Mouse (Mus musculus) spleen, adult 2 months (tissue): ENCODE measurements around the gene Tm9sf4. TPM values are rescaled to one million over a fixed set of nuclear protein-coding genes. Genes with fewer than 3 reads are reported as not detected.

Experiments used
- DNase-seq, 2 experiments: peaks; one replicate each; pipeline versions ENCODE4 v3.0.0 to v3.0.0-alpha.2; 2012 to 2021; ENCODE audit warnings: low spot score in 2 of 2, low read depth in 1 of 2
- H3K27ac ChIP-seq: fragments of 200-500 bp; 2 replicates; pipeline ENCODE4 v1.5.1; 2012; ENCODE audit warnings: low read length, inconsistent platforms; ENCODE audit not compliant: insufficient read depth
- H3K27me3 ChIP-seq: fragments of 200-500 bp; 2 replicates; pipeline ENCODE4 v1.6.1; 2012; ENCODE audit warnings: mild to moderate bottlenecking, moderate library complexity, low read length, inconsistent platforms; ENCODE audit not compliant: control insufficient read depth, insufficient read depth
- H3K36me3 ChIP-seq: fragments of 200-500 bp; 2 replicates; pipeline ENCODE4 v1.6.1; 2012; ENCODE audit warnings: mild to moderate bottlenecking, low read length, inconsistent platforms; ENCODE audit not compliant: control insufficient read depth, insufficient read depth
- H3K4me1 ChIP-seq: fragments of 200-500 bp; 2 replicates; pipeline ENCODE4 v1.6.1; 2011; ENCODE audit warnings: inconsistent platforms; ENCODE audit not compliant: control insufficient read depth, insufficient read depth, insufficient read length
- H3K4me3 ChIP-seq: fragments of 200-500 bp; 2 replicates; pipeline ENCODE4 v1.5.1; 2011; ENCODE audit warnings: mild to moderate bottlenecking, inconsistent platforms; ENCODE audit not compliant: insufficient read depth, insufficient read length; ENCODE audit errors: extremely low read depth
- CTCF ChIP-seq: fragments of 200-500 bp; IDR thresholded peaks from 2 replicates; pipeline ENCODE4 v1.5.1; 2011; ENCODE audit warnings: mild to moderate bottlenecking, inconsistent platforms; ENCODE audit not compliant: insufficient read depth, insufficient read length, insufficient replicate concordance; ENCODE audit errors: extremely low read depth
- POLR2A ChIP-seq: fragments of 200-500 bp; IDR thresholded peaks from 2 replicates; pipeline ENCODE4 v1.6.1; 2011; ENCODE audit warnings: low read depth, low read length, inconsistent platforms
- WGBS: fragments of 180-500 bp; shearing (Covaris S2); methylation state at CpG from one replicate; pipeline ENCODE4 v1.1.7; 2018; 5-methylcytosine and 5-hydroxymethylcytosine counted together
- polyA plus RNA-seq: library from polyadenylated mRNA; depleted of rRNA; stranded (reverse); fragments of >200 nt; gene quantifications from 2 replicates; pipeline ENCODE4 v1.2.3, GENCODE M21; 2012

Tm9sf4 gene
- polyA plus RNA-seq, 1 experiment = 22.0 TPM

- Histone ChIP-seq H3K27ac (no peak overlapping the region), H3K4me1 (peaks cover 7% of the 10 kb centered on the region; the same call in 1 of the 2 replicates), H3K27me3 (no peaks in the 10 kb centered on the region), H3K4me3 (no peak overlapping the region), H3K36me3 (no peaks in the 10 kb centered on the region)
- DNase-seq = no peak
- TF ChIP-seq CTCF = no peak
- TF ChIP-seq POLR2A = no peak
Observed at GRCm38 (mm10) chr2:153222130-153222529, 61.0 kb downstream of the Tm9sf4 start.

- Histone ChIP-seq H3K4me3 (no peak overlapping the region), H3K4me1 (peaks cover 7% of the 10 kb centered on the region; the same call in 1 of the 2 replicates), H3K36me3 (no peaks in the 10 kb centered on the region), H3K27ac (no peak overlapping the region), H3K27me3 (no peaks in the 10 kb centered on the region)
- 82% methylated on average over 2 of the region's 2 CpGs for WGBS
- TF ChIP-seq CTCF (no peak), POLR2A (no peak)
- no peak for DNase-seq
Observed at GRCm38 (mm10) chr2:153222566-153222965, 61.5 kb downstream of the Tm9sf4 start.

- DNase-seq = peak in 1 of 2 experiments; percentile 53
- Histone ChIP-seq H3K4me3 (peak within 1 kb of the TSS; percentile 91), H3K27ac (peak within 1 kb of the TSS; percentile 79), H3K4me1 (peaks cover 7% of the 10 kb centered on the region; the same call in 1 of the 2 replicates), H3K27me3 (no peaks in the 10 kb centered on the region), H3K36me3 (peaks cover 6% of the 10 kb centered on the region)
- no peak for TF ChIP-seq CTCF
- peak; percentile 7; the same call in 1 of the 2 replicates for TF ChIP-seq POLR2A
- WGBS = 2% methylated on average over 31 of the region's 31 CpGs
Observed at GRCm38 (mm10) chr2:153224946-153225594, 64.0 kb downstream of the Tm9sf4 start, which contains the start of gene Tspyl3. Tspyl3 (minus strand) TSS chr2:153225441.

- no peak for DNase-seq
- peaks cover 8% of the 10 kb centered on the region for H3K36me3 ChIP-seq
- H3K4me3 ChIP-seq = peak overlapping the region; percentile 91
- TF ChIP-seq POLR2A = no peak
- H3K27ac ChIP-seq = 0 out of 2 replicates have a peak overlapping the region, but pooled peaks have one; percentile 79
- H3K4me1 ChIP-seq = peaks cover 7% of the 10 kb centered on the region; the same call in 1 of the 2 replicates
- no peaks in the 10 kb centered on the region for H3K27me3 ChIP-seq
- 16% methylated on average over 3 of the region's 3 CpGs for WGBS
Observed at GRCm38 (mm10) chr2:153225595-153225953, 64.5 kb downstream of the Tm9sf4 start.

GRCm38 (mm10) chr2:153227959-153228358, 66.9 kb downstream of the Tm9sf4 start:
- WGBS = 57% methylated on average over 4 of the region's 4 CpGs

GRCm38 (mm10) chr2:153228523-153228922, 67.4 kb downstream of the Tm9sf4 start:
- Histone ChIP-seq H3K27ac (no peak overlapping the region), H3K4me1 (peaks cover 7% of the 10 kb centered on the region; the same call in 1 of the 2 replicates), H3K4me3 (no peak overlapping the region), H3K27me3 (no peaks in the 10 kb centered on the region), H3K36me3 (peaks cover 29% of the 10 kb centered on the region)
- WGBS = 77% methylated on average over 5 of the region's 5 CpGs
- DNase-seq = no peak
- no peak for TF ChIP-seq CTCF
- no peak for TF ChIP-seq POLR2A

More at GRCm38 (mm10) chr2:153227959-153228358, 66.9 kb downstream of the Tm9sf4 start:
- Histone ChIP-seq H3K27ac (no peak overlapping the region), H3K36me3 (peaks cover 28% of the 10 kb centered on the region), H3K4me3 (no peak overlapping the region), H3K4me1 (peaks cover 7% of the 10 kb centered on the region; the same call in 1 of the 2 replicates), H3K27me3 (no peaks in the 10 kb centered on the region)
- DNase-seq = no peak
- TF ChIP-seq POLR2A (no peak), CTCF (no peak)

- no peak for TF ChIP-seq POLR2A
- no peak for TF ChIP-seq CTCF
- no peak for DNase-seq
- 85% methylated on average over 4 of the region's 4 CpGs for WGBS
- no peak overlapping the region for H3K4me3 ChIP-seq
- H3K4me1 ChIP-seq = peaks cover 4% of the 10 kb centered on the region
- no peaks in the 10 kb centered on the region for H3K27me3 ChIP-seq
- peaks cover 16% of the 10 kb centered on the region for H3K36me3 ChIP-seq
- H3K27ac ChIP-seq = no peak overlapping the region
Observed at GRCm38 (mm10) chr2:153237193-153237592, 76.1 kb downstream of the Tm9sf4 start.
